Mouse (Mus musculus) stomach, embryonic 16.5 days (tissue): ENCODE data around the gene Fry. TPM values are rescaled to one million over a fixed set of nuclear protein-coding genes. Genes with fewer than 3 reads are reported as not detected.

ENCODE experiments used
- ATAC-seq: fragments of 200-750 bp; cut with Nextera tagmentation; 2 replicates; pipeline ENCODE4 v1.8.0; 2017; ENCODE audit warnings: moderate number of reproducible peaks, moderate TSS enrichment; ENCODE audit not compliant: insufficient read depth, low FRiP score
- H3K27ac ChIP-seq: fragments of 300-500 bp; sonication (generic); 2 replicates; pipeline ENCODE4 v1.5.1; 2014; ENCODE audit warnings: low read length
- H3K27me3 ChIP-seq: fragments of 300-500 bp; sonication (generic); 2 replicates; pipeline ENCODE4 v1.6.1; 2014; ENCODE audit warnings: low read length, control low read depth, mixed read lengths; ENCODE audit not compliant: control insufficient read depth, insufficient read depth
- H3K36me3 ChIP-seq: fragments of 300-500 bp; sonication (generic); 2 replicates; pipeline ENCODE4 v1.6.1; 2014; ENCODE audit warnings: low read length; ENCODE audit not compliant: control insufficient read depth, insufficient read depth
- H3K4me1 ChIP-seq: fragments of 300-500 bp; sonication (generic); 2 replicates; pipeline ENCODE4 v1.6.1; 2014; ENCODE audit warnings: low read length, control low read depth, mixed read lengths; ENCODE audit not compliant: control insufficient read depth, insufficient read depth
- H3K4me2 ChIP-seq: fragments of 300-500 bp; sonication (generic); 2 replicates; pipeline ENCODE4 v1.6.1; 2014; ENCODE audit warnings: low read depth, low read length, mixed read lengths
- H3K4me3 ChIP-seq: fragments of 300-500 bp; sonication (generic); replicated peaks from 2 replicates; pipeline ENCODE4 v1.5.1; 2014; ENCODE audit warnings: mild to moderate bottlenecking, low read length
- H3K9ac ChIP-seq: fragments of 300-500 bp; sonication (generic); 2 replicates; pipeline ENCODE4 v1.6.1; 2014; ENCODE audit warnings: low read length
- H3K9me3 ChIP-seq: fragments of 300-500 bp; sonication (generic); replicated peaks from 2 replicates; pipeline ENCODE4 v1.6.1; 2016; ENCODE audit warnings: low read length, control low read depth; ENCODE audit not compliant: control insufficient read depth
- WGBS: fragments of 180-500 bp; shearing (Covaris S2); extraction: QIAGEN DNeasy Blood & Tissue Kit; methylation state at CpG from one replicate; pipeline ENCODE4 v1.1.7; 2014; 5-methylcytosine and 5-hydroxymethylcytosine counted together
- polyA plus RNA-seq: library from polyadenylated mRNA; unstranded; fragments of >200 nt; fragmentation: Nextera tagmentation; extraction: Ambion mirVana; gene quantifications from 2 replicates; pipeline ENCODE4 v1.2.1, GENCODE M21; 2015

The Fry gene
- polyA plus RNA-seq, 1 experiment from 2014 or later = 10.8 TPM

GRCm38 (mm10) chr5:150120676-150121075 is 2.2 kb downstream of the Fry start:
- H3K4me3 ChIP-seq = no peak overlapping the region
- 85% methylated on average over 8 of the region's 8 CpGs for WGBS
- H3K27me3 ChIP-seq = no peaks in the 10 kb centered on the region
- ATAC-seq = no peak
- no peak overlapping the region for H3K9ac ChIP-seq
- H3K36me3 ChIP-seq = no peaks in the 10 kb centered on the region
- H3K27ac ChIP-seq = no peak overlapping the region
- peaks cover 6% of the 10 kb centered on the region for H3K4me1 ChIP-seq
- 0 out of 2 replicates have a peak, but pooled peaks cover 4% of the 10 kb centered on the region for H3K9me3 ChIP-seq
- no peak overlapping the region for H3K4me2 ChIP-seq

DNA sequence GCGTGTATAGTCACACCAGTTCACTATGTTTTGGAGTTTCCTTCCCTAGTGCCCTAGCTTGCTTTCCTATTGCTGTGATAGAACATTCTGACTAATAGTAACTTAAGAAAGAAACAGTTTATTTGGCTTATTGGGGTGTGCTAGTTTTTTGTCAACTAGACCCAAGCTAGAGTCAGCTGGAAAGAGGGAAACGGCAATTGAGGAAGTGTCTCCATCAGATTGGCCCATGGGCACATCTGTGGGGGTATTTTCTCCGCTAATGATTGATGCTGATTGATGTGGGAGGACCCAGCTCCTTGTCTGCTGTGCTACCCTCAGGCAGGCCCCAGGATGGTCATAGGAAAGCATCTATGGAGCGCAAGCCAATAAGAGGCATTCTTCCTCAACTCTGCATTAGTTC is 3.6 kb downstream of the Fry start:
- no peaks in the 10 kb centered on the region for H3K27me3 ChIP-seq
- H3K4me3 ChIP-seq = no peak overlapping the region
- no peaks in the 10 kb centered on the region for H3K36me3 ChIP-seq
- no peak overlapping the region for H3K9ac ChIP-seq
- H3K4me1 ChIP-seq = peaks cover 4% of the 10 kb centered on the region; the same call in 1 of the 2 replicates
- H3K4me2 ChIP-seq = no peak overlapping the region
- H3K27ac ChIP-seq = no peak overlapping the region
- WGBS = 85% methylated on average over 4 of the region's 4 CpGs
- 0 out of 2 replicates have a peak, but pooled peaks cover 1% of the 10 kb centered on the region for H3K9me3 ChIP-seq
- no peak for ATAC-seq

- WGBS = 82% methylated on average over 2 of the region's 2 CpGs
Measured at GRCm38 (mm10) chr5:150122571-150122970, 4.1 kb downstream of the Fry start.

GRCm38 (mm10) chr5:150125920-150126319 is 7.5 kb downstream of the Fry start:
- Histone ChIP-seq H3K36me3 (no peaks in the 10 kb centered on the region), H3K4me3 (no peak overlapping the region), H3K9ac (no peak overlapping the region), H3K27me3 (no peaks in the 10 kb centered on the region), H3K9me3 (no peaks in the 10 kb centered on the region), H3K4me1 (no peaks in the 10 kb centered on the region), H3K27ac (no peak overlapping the region), H3K4me2 (no peak overlapping the region)
- ATAC-seq = no peak
- WGBS = 63% methylated on average over 9 of the region's 9 CpGs

More at GRCm38 (mm10) chr5:150122571-150122970, 4.1 kb downstream of the Fry start:
- H3K27ac ChIP-seq = no peak overlapping the region
- no peak for ATAC-seq
- H3K36me3 ChIP-seq = no peaks in the 10 kb centered on the region
- H3K9ac ChIP-seq = no peak overlapping the region
- H3K27me3 ChIP-seq = no peaks in the 10 kb centered on the region
- no peak overlapping the region for H3K4me3 ChIP-seq
- no peaks in the 10 kb centered on the region for H3K9me3 ChIP-seq
- H3K4me1 ChIP-seq = peaks cover 4% of the 10 kb centered on the region; the same call in 1 of the 2 replicates
- no peak overlapping the region for H3K4me2 ChIP-seq

DNA sequence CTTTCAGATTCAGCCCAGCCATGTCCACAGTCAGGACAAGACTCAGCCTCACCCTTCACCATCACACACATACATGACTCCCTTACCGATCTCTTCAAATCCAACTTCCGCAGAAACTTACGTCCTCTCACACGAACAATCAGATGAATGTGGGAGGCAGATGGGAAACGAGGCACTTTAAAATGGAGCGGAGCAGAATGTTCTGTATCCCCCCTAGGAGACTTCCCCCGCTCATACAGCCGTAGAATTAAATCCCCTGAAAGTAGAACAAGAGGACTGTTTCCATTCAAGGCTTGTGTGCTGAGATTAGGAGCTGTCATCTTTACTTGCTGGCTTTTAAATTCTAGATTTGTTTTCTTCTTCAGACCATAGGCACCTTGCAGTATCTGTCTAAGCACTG is 10.0 kb downstream of the Fry start:
- no peak overlapping the region for H3K27ac ChIP-seq
- H3K27me3 ChIP-seq = no peaks in the 10 kb centered on the region
- H3K9me3 ChIP-seq = no peaks in the 10 kb centered on the region
- H3K4me2 ChIP-seq = no peak overlapping the region
- no peak overlapping the region for H3K4me3 ChIP-seq
- 78% methylated on average over 8 of the region's 8 CpGs for WGBS
- H3K9ac ChIP-seq = no peak overlapping the region
- H3K4me1 ChIP-seq = no peaks in the 10 kb centered on the region
- ATAC-seq = no peak
- no peaks in the 10 kb centered on the region for H3K36me3 ChIP-seq

- 73% methylated on average over 7 of the region's 7 CpGs for WGBS
- H3K4me2 ChIP-seq = no peak overlapping the region
- H3K9me3 ChIP-seq = no peaks in the 10 kb centered on the region
- no peaks in the 10 kb centered on the region for H3K4me1 ChIP-seq
- no peak overlapping the region for H3K9ac ChIP-seq
- H3K36me3 ChIP-seq = no peaks in the 10 kb centered on the region
- no peak overlapping the region for H3K27ac ChIP-seq
- H3K27me3 ChIP-seq = no peaks in the 10 kb centered on the region
- ATAC-seq = no peak
- no peak overlapping the region for H3K4me3 ChIP-seq
Measured at GRCm38 (mm10) chr5:150130144-150130543, 11.7 kb downstream of the Fry start.

GRCm38 (mm10) chr5:150131166-150131565 is 12.7 kb downstream of the Fry start:
- Histone ChIP-seq H3K36me3 (no peaks in the 10 kb centered on the region), H3K27ac (no peak overlapping the region), H3K9ac (no peak overlapping the region), H3K4me3 (no peak overlapping the region), H3K4me1 (no peaks in the 10 kb centered on the region), H3K4me2 (no peak overlapping the region), H3K27me3 (no peaks in the 10 kb centered on the region), H3K9me3 (no peaks in the 10 kb centered on the region)
- 71% methylated on average over 7 of the region's 7 CpGs for WGBS
- ATAC-seq = no peak

DNA sequence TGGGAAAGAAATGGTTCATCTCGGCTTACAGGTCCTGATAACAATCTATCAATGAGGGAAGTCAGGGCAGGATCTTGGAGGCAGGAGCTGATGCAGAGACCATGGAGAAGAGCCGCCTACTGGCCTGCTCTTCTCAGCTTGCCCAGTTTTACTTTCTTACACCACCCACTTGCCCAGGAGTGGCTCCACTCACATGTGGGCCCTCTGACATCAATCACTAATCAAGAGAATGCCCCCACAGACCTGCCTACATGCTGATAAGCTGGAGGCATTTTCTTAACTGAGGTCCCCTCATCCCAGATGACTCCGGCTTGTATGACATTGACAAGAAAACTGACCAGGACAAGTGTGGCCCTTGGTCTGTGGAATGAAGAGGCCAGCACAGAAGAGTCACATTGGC is 16.2 kb downstream of the Fry start:
- ATAC-seq = no peak
- Histone ChIP-seq H3K9me3 (no peaks in the 10 kb centered on the region; the same call in 1 of the 2 replicates), H3K27ac (no peak overlapping the region), H3K9ac (no peak overlapping the region), H3K27me3 (no peaks in the 10 kb centered on the region), H3K4me3 (no peak overlapping the region), H3K4me1 (no peaks in the 10 kb centered on the region), H3K4me2 (no peak overlapping the region), H3K36me3 (no peaks in the 10 kb centered on the region)
- 70% methylated on average over 3 of the region's 3 CpGs for WGBS

DNA sequence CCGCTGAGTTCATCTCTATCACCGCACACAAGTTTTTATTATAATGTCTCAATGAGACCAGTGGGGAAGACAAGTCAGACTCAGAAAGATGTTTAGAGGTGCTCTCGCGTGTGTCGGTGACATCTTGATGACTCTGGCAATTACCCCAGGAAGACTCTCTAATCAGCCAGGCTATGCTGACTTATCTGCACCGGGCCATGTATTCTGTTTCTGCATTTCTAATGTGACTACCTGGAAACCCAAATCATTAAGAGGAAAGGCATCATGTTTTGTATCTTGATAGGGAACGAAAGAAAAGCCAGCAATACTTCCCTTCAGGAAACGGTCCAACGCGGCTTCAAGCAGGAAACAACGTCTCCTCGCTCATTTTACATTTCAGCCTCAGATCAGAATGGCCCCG is 17.1 kb downstream of the Fry start:
- H3K4me2 ChIP-seq = no peak overlapping the region
- H3K27ac ChIP-seq = no peak overlapping the region
- no peaks in the 10 kb centered on the region for H3K27me3 ChIP-seq
- no peak for ATAC-seq
- H3K9ac ChIP-seq = no peak overlapping the region
- no peak overlapping the region for H3K4me3 ChIP-seq
- WGBS = 82% methylated on average over 13 of the region's 13 CpGs
- no peaks in the 10 kb centered on the region for H3K4me1 ChIP-seq
- no peaks in the 10 kb centered on the region for H3K36me3 ChIP-seq
- no peaks in the 10 kb centered on the region; the same call in 1 of the 2 replicates for H3K9me3 ChIP-seq
